Mouse (Mus musculus): Measurements from ENCODE around the gene Crim1. TPM values are rescaled to one million over a fixed set of nuclear protein-coding genes. Genes with fewer than 3 reads are reported as not detected.
A peak's percentile ranks its signal among the peaks of the same experiment; 100 is the strongest.

The Crim1 gene
- total and polyA plus RNA-seq, 3 experiments: 14.1 to 72.8 (median 21.9) TPM

GRCm38 (mm10) chr17:78163724-78164236 lies 36.3 kb upstream of the Crim1 start:
- dilution Hi-C loops (cut with MboI; ENCODE audit: extremely low pct_ligation_motif_present, extremely low pct_unique_long_range_greater_than_20kb, low sequenced_read_pairs): no loop called here
- DNase-seq (ENCODE audit: extremely low read depth): no peak
- in situ Hi-C loops (cut with MboI; ENCODE audit: low pct_ligation_motif_present, low pct_unique_long_range_greater_than_20kb, low sequenced_read_pairs): no loop called here
- Histone ChIP-seq H3K9ac (ENCODE audit: insufficient read depth, low read depth) (no peak overlapping the region), H3K27me3 (replicated peaks) (no peaks in the 10 kb centered on the region), H3K79me2 (replicated peaks; ENCODE audit: control insufficient read depth, extremely low read depth, insufficient read depth, poor library complexity, severe bottlenecking) (no peaks in the 10 kb centered on the region), H3K27ac (ENCODE audit: insufficient read depth, low read depth) (no peak overlapping the region), H3K4me2 (ENCODE audit: insufficient read depth, low read depth, poor library complexity, severe bottlenecking) (no peak overlapping the region), H3K4me1 (ENCODE audit: control insufficient read depth in 1 of 2, insufficient read depth in 2 of 2) (peaks cover 7 to 31% of the 10 kb centered on the region in 2 experiments), H3K36me3 (replicated peaks in 1 of 2; ENCODE audit: control insufficient read depth in 1 of 2, insufficient read depth in 1 of 2, low read length in 1 of 2) (no peaks in the 10 kb centered on the region), H3K4me3 (replicated peaks in 1 of 3; ENCODE audit: low read depth in 2 of 3, low read length in 2 of 3, poor library complexity in 1 of 3) (no peak overlapping the region), H3K9me3 (replicated peaks; ENCODE audit: low read length) (no peaks in the 10 kb centered on the region)
- TF ChIP-seq RAD21 (IDR thresholded peaks at IDR 0.05; ENCODE audit: low read depth, low read length) (no peak), MAX (IDR thresholded peaks at IDR 0.05; ENCODE audit: low read length) (no peak), TCF12 (IDR thresholded peaks at IDR 0.05; ENCODE audit: low read depth, low read length) (0 out of 2 replicates have a peak, but pooled peaks have one; percentile 5), JUND (conservative IDR thresholded peaks at IDR 0.05; ENCODE audit: low read depth, low read length) (no peak), ELF1 (IDR thresholded peaks at IDR 0.05; ENCODE audit: low read depth, low read length) (no peak), EP300 (IDR thresholded peaks at IDR 0.05; ENCODE audit: low read length) (no peak)

GRCm38 (mm10) chr17:78165855-78166254 lies 34.2 kb upstream of the Crim1 start:
- Histone ChIP-seq H3K4me2 (ENCODE audit: insufficient read depth, low read depth, poor library complexity, severe bottlenecking) (no peak overlapping the region), H3K79me2 (replicated peaks; ENCODE audit: control insufficient read depth, extremely low read depth, insufficient read depth, poor library complexity, severe bottlenecking) (no peaks in the 10 kb centered on the region), H3K4me3 (replicated peaks in 1 of 3; ENCODE audit: low read depth in 2 of 3, low read length in 2 of 3, poor library complexity in 1 of 3) (no peak overlapping the region), H3K36me3 (replicated peaks in 1 of 2; ENCODE audit: control insufficient read depth in 1 of 2, insufficient read depth in 1 of 2, low read length in 1 of 2) (no peaks in the 10 kb centered on the region), H3K9me3 (replicated peaks; ENCODE audit: low read length) (no peaks in the 10 kb centered on the region), H3K27ac (ENCODE audit: insufficient read depth, low read depth) (no peak overlapping the region), H3K27me3 (replicated peaks) (no peaks in the 10 kb centered on the region), H3K4me1 (ENCODE audit: control insufficient read depth in 1 of 2, insufficient read depth in 2 of 2) (peaks cover 7 to 27% of the 10 kb centered on the region in 2 experiments), H3K9ac (ENCODE audit: insufficient read depth, low read depth) (no peak overlapping the region)
- TF ChIP-seq JUND (conservative IDR thresholded peaks at IDR 0.05; ENCODE audit: low read depth, low read length): no peak
- in situ Hi-C loops (cut with MboI; ENCODE audit: low pct_ligation_motif_present, low pct_unique_long_range_greater_than_20kb, low sequenced_read_pairs) (no loop called here), dilution Hi-C loops (cut with MboI; ENCODE audit: extremely low pct_ligation_motif_present, extremely low pct_unique_long_range_greater_than_20kb, low sequenced_read_pairs) (no loop called here)
- DNase-seq (ENCODE audit: extremely low read depth): no peak

- no peaks in the 10 kb centered on the region for H3K9me3 ChIP-seq (replicated peaks; ENCODE audit: low read length)
- H3K9ac ChIP-seq (ENCODE audit: insufficient read depth, low read depth): no peak overlapping the region
- H3K27me3 ChIP-seq (replicated peaks): no peaks in the 10 kb centered on the region
- no peak for TF ChIP-seq HCFC1 (IDR thresholded peaks at IDR 0.05; ENCODE audit: low read depth, low read length)
- peaks cover 7 to 27% of the 10 kb centered on the region in 2 experiments for H3K4me1 ChIP-seq (ENCODE audit: control insufficient read depth in 1 of 2, insufficient read depth in 2 of 2)
- no peaks in the 10 kb centered on the region for H3K79me2 ChIP-seq (replicated peaks; ENCODE audit: control insufficient read depth, extremely low read depth, insufficient read depth, poor library complexity, severe bottlenecking)
- H3K27ac ChIP-seq (ENCODE audit: insufficient read depth, low read depth): no peak overlapping the region
- DNase-seq (ENCODE audit: extremely low read depth): no peak
- dilution Hi-C loops (cut with MboI; ENCODE audit: extremely low pct_ligation_motif_present, extremely low pct_unique_long_range_greater_than_20kb, low sequenced_read_pairs): no loop called here
- H3K4me3 ChIP-seq (replicated peaks in 1 of 3; ENCODE audit: low read depth in 2 of 3, low read length in 2 of 3, poor library complexity in 1 of 3): no peak overlapping the region
- no peak overlapping the region for H3K4me2 ChIP-seq (ENCODE audit: insufficient read depth, low read depth, poor library complexity, severe bottlenecking)
- in situ Hi-C loops (cut with MboI; ENCODE audit: low pct_ligation_motif_present, low pct_unique_long_range_greater_than_20kb, low sequenced_read_pairs): no loop called here
- no peaks in the 10 kb centered on the region for H3K36me3 ChIP-seq (replicated peaks in 1 of 2; ENCODE audit: control insufficient read depth in 1 of 2, insufficient read depth in 1 of 2, low read length in 1 of 2)
Observed at GRCm38 (mm10) chr17:78166566-78166965, 33.5 kb upstream of the Crim1 start.

All from CH12.LX (cell line).